Mouse (Mus musculus): Measurements from ENCODE around the gene Prkn. TPM values are rescaled to one million over a fixed set of nuclear protein-coding genes. Genes with fewer than 3 reads are reported as not detected.

Prkn gene
- polyA plus RNA-seq, 1 experiment from 2014 or later, result 2.3 TPM

DNA sequence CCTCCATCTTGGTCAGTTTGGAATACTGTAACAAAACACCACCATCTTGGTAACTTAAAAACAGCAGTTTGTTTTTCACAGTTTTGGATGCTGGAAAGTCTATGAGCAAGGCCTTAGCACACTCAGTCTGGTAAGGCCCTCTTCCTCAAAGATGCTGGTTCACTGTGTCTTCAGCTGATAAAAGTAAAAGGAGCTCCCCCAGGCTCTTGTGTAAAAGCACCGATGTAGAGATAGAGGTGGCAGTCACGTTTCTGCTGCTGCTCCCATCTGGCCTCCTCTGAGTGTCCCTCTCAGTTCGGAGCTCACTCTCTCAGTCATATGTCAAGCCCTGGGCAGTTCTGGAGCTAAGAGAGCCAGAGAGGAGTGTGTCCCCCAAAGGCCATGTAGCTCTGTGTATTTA, 955.8 kb downstream of the Prkn start:
- H3K27me3 ChIP-seq (ENCODE audit: control insufficient read depth, insufficient read depth, low read length), result no peaks in the 10 kb centered on the region
- H3K27ac ChIP-seq (replicated peaks), result no peak overlapping the region
- H3K36me3 ChIP-seq (ENCODE audit: control insufficient read depth, insufficient read depth, low read length), result no peaks in the 10 kb centered on the region
- H3K4me3 ChIP-seq (ENCODE audit: low read depth, low read length), result no peak overlapping the region
- ATAC-seq (ENCODE audit: low FRiP score, low TSS enrichment) (no peak), DNase-seq (ENCODE audit: low spot score) (no peak)
- no peak for TF ChIP-seq EP300 (optimal IDR thresholded peaks at IDR 0.05)
- TF ChIP-seq CTCF (IDR thresholded peaks at IDR 0.05; ENCODE audit: low read depth), result no peak
- H3K4me1 ChIP-seq (replicated peaks; ENCODE audit: control insufficient read depth, insufficient read depth), result no peaks in the 10 kb centered on the region
- H3K4me2 ChIP-seq (replicated peaks; ENCODE audit: low read depth), result no peak overlapping the region
- H3K9ac ChIP-seq (ENCODE audit: low read length), result no peak overlapping the region
- WGBS, result 73% methylated on average over 3 of the region's 3 CpGs
- no peaks in the 10 kb centered on the region for H3K9me3 ChIP-seq (ENCODE audit: control insufficient read depth, low read length)

DNA sequence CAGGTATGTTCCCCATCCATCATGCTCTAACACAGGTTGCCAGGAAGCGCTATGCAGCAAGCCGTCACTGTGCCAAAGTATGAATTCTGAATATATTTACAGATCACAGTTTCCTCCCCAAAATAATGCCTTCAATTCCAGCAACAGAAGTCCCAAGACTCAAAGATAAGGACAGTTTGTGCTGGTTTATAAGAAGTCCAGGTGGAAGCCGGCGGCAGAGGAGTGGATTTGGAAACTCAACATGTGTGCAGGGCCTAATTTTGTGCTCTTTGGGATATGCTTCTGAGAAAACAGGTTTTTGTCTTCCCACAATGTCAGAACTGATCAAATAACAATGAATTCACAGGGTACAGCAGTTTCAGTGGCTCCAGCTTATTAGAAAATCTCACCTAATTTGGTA, 961.0 kb downstream of the Prkn start:
- no peak for ATAC-seq (ENCODE audit: low FRiP score, low TSS enrichment)
- H3K27me3 ChIP-seq (ENCODE audit: control insufficient read depth, insufficient read depth, low read length), result no peaks in the 10 kb centered on the region
- no peaks in the 10 kb centered on the region for H3K36me3 ChIP-seq (ENCODE audit: control insufficient read depth, insufficient read depth, low read length)
- no peaks in the 10 kb centered on the region for H3K9me3 ChIP-seq (ENCODE audit: control insufficient read depth, low read length)
- WGBS, result 84% methylated on average over 4 of the region's 4 CpGs
- H3K9ac ChIP-seq (ENCODE audit: low read length), result no peak overlapping the region
- no peak for TF ChIP-seq CTCF (IDR thresholded peaks at IDR 0.05; ENCODE audit: low read depth)
- TF ChIP-seq EP300 (optimal IDR thresholded peaks at IDR 0.05), result no peak
- no peak overlapping the region for H3K4me2 ChIP-seq (replicated peaks; ENCODE audit: low read depth)
- no peak overlapping the region for H3K27ac ChIP-seq (replicated peaks)
- DNase-seq (ENCODE audit: low spot score), result no peak
- no peak overlapping the region for H3K4me3 ChIP-seq (ENCODE audit: low read depth, low read length)
- no peaks in the 10 kb centered on the region for H3K4me1 ChIP-seq (replicated peaks; ENCODE audit: control insufficient read depth, insufficient read depth)

DNA sequence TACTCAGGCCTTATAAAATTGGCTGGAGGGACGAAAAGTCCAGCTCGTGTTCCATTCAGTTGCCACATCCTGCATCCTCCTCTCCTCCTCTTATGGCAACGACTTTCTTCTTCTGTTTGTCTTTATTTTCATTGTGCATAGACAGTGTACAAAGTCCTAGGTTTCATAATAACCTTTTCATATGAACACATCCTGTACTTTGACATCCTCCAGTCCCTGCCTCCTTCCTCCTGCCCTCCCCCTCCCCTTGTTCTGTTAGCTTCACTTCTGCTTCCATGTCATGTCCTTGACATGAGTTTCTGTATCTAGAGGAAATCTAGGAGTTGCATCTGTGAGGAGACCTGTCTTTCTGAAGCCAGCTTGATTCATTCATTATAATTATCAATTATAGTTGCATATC, 967.1 kb downstream of the Prkn start:
- Histone ChIP-seq H3K4me3 (ENCODE audit: low read depth, low read length) (no peak overlapping the region), H3K36me3 (ENCODE audit: control insufficient read depth, insufficient read depth, low read length) (no peaks in the 10 kb centered on the region), H3K4me2 (replicated peaks; ENCODE audit: low read depth) (no peak overlapping the region), H3K27ac (replicated peaks) (no peak overlapping the region), H3K4me1 (replicated peaks; ENCODE audit: control insufficient read depth, insufficient read depth) (no peaks in the 10 kb centered on the region), H3K9ac (ENCODE audit: low read length) (no peak overlapping the region), H3K9me3 (ENCODE audit: control insufficient read depth, low read length) (no peaks in the 10 kb centered on the region), H3K27me3 (ENCODE audit: control insufficient read depth, insufficient read depth, low read length) (no peaks in the 10 kb centered on the region)
- 63% methylated on average over 3 of the region's 3 CpGs for WGBS
- no peak for DNase-seq (ENCODE audit: low spot score)
- ATAC-seq (ENCODE audit: low FRiP score, low TSS enrichment), result no peak
- TF ChIP-seq CTCF (IDR thresholded peaks at IDR 0.05; ENCODE audit: low read depth) (no peak), EP300 (optimal IDR thresholded peaks at IDR 0.05) (no peak)

DNA sequence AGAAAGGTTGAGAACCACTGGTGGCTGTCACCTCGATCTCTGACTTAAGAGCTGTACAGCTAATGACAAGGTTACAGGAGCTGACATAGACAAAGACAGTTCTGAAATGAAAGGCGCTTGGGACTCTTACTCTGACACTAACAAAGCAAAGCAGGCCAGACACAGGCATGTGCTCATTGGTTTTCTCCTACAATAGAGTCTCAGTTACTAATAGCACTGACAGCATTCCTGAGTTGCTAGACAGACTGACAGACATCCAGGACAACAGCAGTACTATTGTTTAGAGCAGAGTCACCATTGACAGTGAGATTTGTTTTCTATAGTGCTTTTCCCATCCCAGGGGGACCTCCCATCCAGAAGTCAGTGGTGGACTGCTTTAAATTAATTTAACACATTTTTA, 977.7 kb downstream of the Prkn start:
- H3K27me3 ChIP-seq (ENCODE audit: control insufficient read depth, insufficient read depth, low read length), result no peaks in the 10 kb centered on the region
- ATAC-seq (ENCODE audit: low FRiP score, low TSS enrichment), result no peak
- no peak overlapping the region for H3K4me2 ChIP-seq (replicated peaks; ENCODE audit: low read depth)
- H3K4me1 ChIP-seq (replicated peaks; ENCODE audit: control insufficient read depth, insufficient read depth), result no peaks in the 10 kb centered on the region
- no peak overlapping the region for H3K27ac ChIP-seq (replicated peaks)
- no peak overlapping the region for H3K9ac ChIP-seq (ENCODE audit: low read length)
- DNase-seq (ENCODE audit: low spot score), result no peak
- no peak for TF ChIP-seq CTCF (IDR thresholded peaks at IDR 0.05; ENCODE audit: low read depth)
- no peak for TF ChIP-seq EP300 (optimal IDR thresholded peaks at IDR 0.05)
- 69% methylated on average over 2 of the region's 2 CpGs for WGBS
- H3K4me3 ChIP-seq (ENCODE audit: low read depth, low read length), result no peak overlapping the region
- no peaks in the 10 kb centered on the region for H3K9me3 ChIP-seq (ENCODE audit: control insufficient read depth, low read length)
- no peaks in the 10 kb centered on the region for H3K36me3 ChIP-seq (ENCODE audit: control insufficient read depth, insufficient read depth, low read length)

DNA sequence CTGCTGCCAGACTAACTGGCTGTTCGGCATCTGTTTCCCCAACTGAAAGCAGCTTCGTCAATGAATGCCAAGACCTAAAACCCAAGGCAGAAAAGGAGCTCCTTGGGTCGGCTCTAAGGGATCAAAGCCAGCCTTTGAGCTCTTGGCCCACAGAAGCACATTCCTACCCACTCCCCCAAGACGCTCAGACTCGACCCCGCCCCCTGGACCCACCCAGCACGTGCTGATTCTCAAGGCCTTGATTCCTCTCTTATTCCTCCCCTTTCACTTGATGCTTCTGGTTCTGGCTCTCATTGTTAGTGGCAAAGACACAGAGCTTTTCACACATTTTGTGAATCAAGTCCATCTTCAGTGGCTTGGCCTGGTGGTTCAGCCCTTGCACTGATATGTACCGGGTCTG, 979.3 kb downstream of the Prkn start:
- no peaks in the 10 kb centered on the region for H3K36me3 ChIP-seq (ENCODE audit: control insufficient read depth, insufficient read depth, low read length)
- no peak overlapping the region for H3K4me2 ChIP-seq (replicated peaks; ENCODE audit: low read depth)
- H3K9me3 ChIP-seq (ENCODE audit: control insufficient read depth, low read length), result no peaks in the 10 kb centered on the region
- 48% methylated on average over 8 of the region's 8 CpGs for WGBS
- H3K9ac ChIP-seq (ENCODE audit: low read length), result no peak overlapping the region
- ATAC-seq (ENCODE audit: low FRiP score, low TSS enrichment), result no peak
- no peak overlapping the region for H3K27ac ChIP-seq (replicated peaks)
- TF ChIP-seq EP300 (optimal IDR thresholded peaks at IDR 0.05), result no peak
- TF ChIP-seq CTCF (IDR thresholded peaks at IDR 0.05; ENCODE audit: low read depth), result no peak
- H3K4me1 ChIP-seq (replicated peaks; ENCODE audit: control insufficient read depth, insufficient read depth), result no peaks in the 10 kb centered on the region
- no peaks in the 10 kb centered on the region for H3K27me3 ChIP-seq (ENCODE audit: control insufficient read depth, insufficient read depth, low read length)
- DNase-seq (ENCODE audit: low spot score), result no peak
- H3K4me3 ChIP-seq (ENCODE audit: low read depth, low read length), result no peak overlapping the region

DNA sequence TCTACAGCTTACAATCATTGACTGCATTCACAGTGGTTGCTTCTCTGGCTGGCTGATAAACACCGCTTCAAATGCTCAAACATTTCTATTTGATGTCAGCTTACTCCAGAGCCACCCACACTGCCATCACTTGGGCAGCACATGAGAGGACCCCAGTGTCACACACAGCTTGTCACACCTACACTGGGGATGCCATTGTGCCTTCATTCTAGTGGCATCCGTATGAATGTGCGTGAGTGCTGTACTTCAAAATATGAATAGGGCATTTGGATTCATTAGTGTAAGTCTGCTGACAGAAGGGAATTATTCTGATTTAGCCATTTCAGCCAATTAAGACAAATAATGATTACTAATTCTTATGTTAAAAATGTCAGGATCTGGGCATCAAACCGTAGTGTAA, 980.6 kb downstream of the Prkn start:
- Histone ChIP-seq H3K9me3 (ENCODE audit: control insufficient read depth, low read length) (no peaks in the 10 kb centered on the region), H3K27ac (replicated peaks) (no peak overlapping the region), H3K4me1 (replicated peaks; ENCODE audit: control insufficient read depth, insufficient read depth) (no peaks in the 10 kb centered on the region), H3K36me3 (ENCODE audit: control insufficient read depth, insufficient read depth, low read length) (no peaks in the 10 kb centered on the region), H3K9ac (ENCODE audit: low read length) (no peak overlapping the region), H3K4me2 (replicated peaks; ENCODE audit: low read depth) (no peak overlapping the region), H3K27me3 (ENCODE audit: control insufficient read depth, insufficient read depth, low read length) (no peaks in the 10 kb centered on the region), H3K4me3 (ENCODE audit: low read depth, low read length) (no peak overlapping the region)
- DNase-seq (ENCODE audit: low spot score), result no peak
- no peak for ATAC-seq (ENCODE audit: low FRiP score, low TSS enrichment)
- no peak for TF ChIP-seq EP300 (optimal IDR thresholded peaks at IDR 0.05)
- TF ChIP-seq CTCF (IDR thresholded peaks at IDR 0.05; ENCODE audit: low read depth), result no peak
- WGBS, result 85% methylated on average over 4 of the region's 4 CpGs
